In genomic region chr13:41020494-41020893, GRCm38 (mm10) we compare ENCODE assay signal across 22 mouse cellular contexts. TPM values are rescaled to one million over a fixed set of nuclear protein-coding genes. Genes with fewer than 3 reads are reported as not detected.
DNase-seq lines count a peak whose midpoint lies in the region; ATAC-seq and TF ChIP-seq lines count a peak whose summit lies in the region.
"Had no signal": no experiment of that assay in that cellular context is flagged by ENCODE, and none has a peak within 500 bp of the region (broad histone marks: within the 10 kb centered on the region; RNA-seq: fewer than 3 reads in every experiment).

No protein-coding gene starts in this region.

- 0 out of 2 replicates have a peak, but pooled peaks cover 1% of the 10 kb centered on the region for H3K9me3 ChIP-seq in erythroblast, embryonic 14.5 days (ENCODE audit: control insufficient read depth, low read length)
- H3K9me3 ChIP-seq in liver, embryonic 12.5 days (replicated peaks) = no peaks in the 10 kb centered on the region
- no peaks in the 10 kb centered on the region for H3K9me3 ChIP-seq in stomach, postnatal 0 days (ENCODE audit: control insufficient read depth, low read length)
- H3K9me3 ChIP-seq: embryonic facial prominence, embryonic 12.5 days; limb, embryonic 15.5 days; midbrain, embryonic 12.5 days; neural tube, embryonic 15.5 days had no signal

- H3K4me1 ChIP-seq in erythroblast, embryonic 14.5 days (ENCODE audit: control insufficient read depth) = peaks cover 78% of the 10 kb centered on the region
- H3K4me1 ChIP-seq in liver, embryonic 12.5 days = peaks cover 79% of the 10 kb centered on the region
- H3K4me1 ChIP-seq in stomach, postnatal 0 days (replicated peaks; ENCODE audit: control insufficient read depth, insufficient read depth) = 0 out of 2 replicates have a peak, but pooled peaks cover 2% of the 10 kb centered on the region

- no peak for TF ChIP-seq EP300 in stomach, postnatal 0 days (optimal IDR thresholded peaks at IDR 0.05)

- peak overlapping the region; percentile 93 for H3K9ac ChIP-seq in liver, embryonic 12.5 days
- H3K9ac ChIP-seq in stomach, postnatal 0 days (ENCODE audit: low read length) = no peak overlapping the region
- H3K9ac ChIP-seq: embryonic facial prominence, embryonic 12.5 days; hindbrain, embryonic 14.5 days; limb, embryonic 15.5 days; midbrain, embryonic 12.5 days; neural tube, embryonic 15.5 days had no signal

- peak overlapping the region; percentile 95 for H3K4me2 ChIP-seq in liver, embryonic 12.5 days
- no peak overlapping the region for H3K4me2 ChIP-seq in stomach, postnatal 0 days (replicated peaks; ENCODE audit: low read depth)
- H3K4me2 ChIP-seq: embryonic facial prominence, embryonic 12.5 days; hindbrain, embryonic 14.5 days; limb, embryonic 15.5 days; midbrain, embryonic 12.5 days; neural tube, embryonic 15.5 days had no signal

- H3K4me3 ChIP-seq in erythroblast, embryonic 14.5 days (replicated peaks) = peak overlapping the region; percentile 75
- H3K4me3 ChIP-seq in liver, embryonic 12.5 days = peak overlapping the region; percentile 86
- no peak overlapping the region for H3K4me3 ChIP-seq in stomach, postnatal 0 days (ENCODE audit: low read depth, low read length)
- H3K4me3 ChIP-seq: embryonic facial prominence, embryonic 12.5 days; limb, embryonic 15.5 days; midbrain, embryonic 12.5 days; myocyte; neural tube, embryonic 15.5 days had no signal

- DNase-seq in spleen, postnatal 10 days (ENCODE audit: low spot score in 2 of 2) = peak; percentile 32 to 51
- DNase-seq in spleen, postnatal 14 days (ENCODE audit: low spot score in 2 of 2) = no peak
- DNase-seq in stomach, postnatal 0 days (ENCODE audit: low spot score) = peak; percentile 53
- no peak for DNase-seq in ovary, adult 18-20 months (ENCODE audit: low spot score)
- no peak for DNase-seq in lung, postnatal 14 days
- DNase-seq: adrenal gland, adult 8-10 months; cerebellum, adult 2 months; gastrocnemius, postnatal 25 days; layer of hippocampus, postnatal 36 days; retina, postnatal 1 day; thymus, postnatal 25 days had no signal

- H3K27me3 ChIP-seq in erythroblast, embryonic 14.5 days (ENCODE audit: control insufficient read depth) = no peaks in the 10 kb centered on the region
- H3K27me3 ChIP-seq in liver, embryonic 12.5 days (replicated peaks) = no peaks in the 10 kb centered on the region
- no peaks in the 10 kb centered on the region for H3K27me3 ChIP-seq in stomach, postnatal 0 days (ENCODE audit: control insufficient read depth, insufficient read depth, low read length)
- H3K27me3 ChIP-seq: embryonic facial prominence, embryonic 12.5 days; limb, embryonic 15.5 days; midbrain, embryonic 12.5 days; neural tube, embryonic 15.5 days had no signal

- H3K36me3 ChIP-seq in erythroblast, embryonic 14.5 days (ENCODE audit: control insufficient read depth) = peaks cover 92% of the 10 kb centered on the region
- peaks cover 73% of the 10 kb centered on the region for H3K36me3 ChIP-seq in liver, embryonic 12.5 days
- H3K36me3 ChIP-seq in stomach, postnatal 0 days (ENCODE audit: control insufficient read depth, insufficient read depth, low read length) = peaks cover 6% of the 10 kb centered on the region; the same call in 1 of the 2 replicates

- WGBS in liver, embryonic 12.5 days (ENCODE audit: insufficient replicate concordance) = 20% methylated on average over 7 of the region's 7 CpGs
- 57% methylated on average over 7 of the region's 7 CpGs for WGBS in stomach, postnatal 0 days

- peak overlapping the region; percentile 99 for H3K27ac ChIP-seq in liver, embryonic 12.5 days
- H3K27ac ChIP-seq in stomach, postnatal 0 days (replicated peaks) = no peak overlapping the region
- H3K27ac ChIP-seq: embryonic facial prominence, embryonic 12.5 days; hindbrain, embryonic 14.5 days; limb, embryonic 15.5 days; midbrain, embryonic 12.5 days; neural tube, embryonic 15.5 days had no signal

- TF ChIP-seq CTCF in stomach, postnatal 0 days (IDR thresholded peaks at IDR 0.05; ENCODE audit: low read depth) = no peak

- ATAC-seq in erythroblast, adult 5-6 weeks (replicated peaks; ENCODE audit: low FRiP score, poor library complexity, severe bottlenecking) = no peak
- ATAC-seq in liver, embryonic 12.5 days = peak; percentile 24; the same call in 1 of the 2 replicates
- no peak for ATAC-seq in stomach, postnatal 0 days (ENCODE audit: low FRiP score, low TSS enrichment)
- ATAC-seq: CD4-positive, CD25-positive, alpha-beta regulatory T cell, adult 4 months; intestine, embryonic 16.5 days had no signal

RNA-seq across cellular contexts. Expression of gene Tmem14c, which starts 4.4 kb away (rescaled TPM):
- 128 and 145 TPM in 2 replicates for polyA plus RNA-seq in erythroblast, embryonic 14.5 days (2012)
- 130 and 145 TPM in 2 replicates for total RNA-seq in erythroblast, adult 5-6 weeks (2015; ENCODE audit: low replicate concordance)
- total RNA-seq in erythroblast, adult 5-6 weeks (2017; ENCODE audit: low replicate concordance) = 156 and 258 TPM in 2 replicates
- polyA plus RNA-seq in liver, embryonic 12.5 days (2016; fragmentation: Nextera tagmentation; extraction: Ambion mirVana) = 916 and 938 TPM in 2 replicates
- 298 and 302 TPM in 2 replicates for polyA plus RNA-seq in stomach, postnatal 0 days (2015; fragmentation: Nextera tagmentation; extraction: Ambion mirVana)

RNA-seq across cellular contexts. Expression of gene Pak1ip1, which starts 19.7 kb away (rescaled TPM):
- polyA plus RNA-seq in erythroblast, embryonic 14.5 days (2012) = 5.2 and 6.2 TPM in 2 replicates
- 25.0 and 33.0 TPM in 2 replicates for total RNA-seq in erythroblast, adult 5-6 weeks (2015; ENCODE audit: low replicate concordance)
- 45.7 and 54.3 TPM in 2 replicates for total RNA-seq in erythroblast, adult 5-6 weeks (2017; ENCODE audit: low replicate concordance)
- 85.0 and 88.4 TPM in 2 replicates for polyA plus RNA-seq in liver, embryonic 12.5 days (2016; fragmentation: Nextera tagmentation; extraction: Ambion mirVana)
- polyA plus RNA-seq in stomach, postnatal 0 days (2015; fragmentation: Nextera tagmentation; extraction: Ambion mirVana) = 60.2 and 63.8 TPM in 2 replicates

RNA-seq across cellular contexts. Expression of gene Mak, which starts 59.0 kb away (rescaled TPM):
- 0.02 TPM in 1 of 2 replicates, not detected in the other for polyA plus RNA-seq in erythroblast, embryonic 14.5 days (2012)
- total RNA-seq in erythroblast, adult 5-6 weeks (2015; ENCODE audit: low replicate concordance) = not detected in 2 replicates
- total RNA-seq in erythroblast, adult 5-6 weeks (2017; ENCODE audit: low replicate concordance) = under 0.01 TPM in 1 of 2 replicates, not detected in the other
- 0.15 and 0.28 TPM in 2 replicates for polyA plus RNA-seq in liver, embryonic 12.5 days (2016; fragmentation: Nextera tagmentation; extraction: Ambion mirVana)
- 0.23 and 0.24 TPM in 2 replicates for polyA plus RNA-seq in stomach, postnatal 0 days (2015; fragmentation: Nextera tagmentation; extraction: Ambion mirVana)
- total RNA-seq: gastrocnemius, postnatal 25 days had no signal

Comparison
In these comparisons a context has a peak if more than half of its experiments do, and no peak if none do; other contexts are left out.
1. DNase-seq: peak in spleen, postnatal 10 days (2 of 2) and stomach, postnatal 0 days (single experiment); none in spleen, postnatal 14 days (0 of 2), ovary, adult 18-20 months (single experiment) and lung, postnatal 14 days (single experiment).